Mouse (Mus musculus): Measurements from ENCODE around the gene Qser1. TPM values are rescaled to one million over a fixed set of nuclear protein-coding genes. Genes with fewer than 3 reads are reported as not detected.

Gene Qser1
- 3.2 TPM for polyA plus RNA-seq (2017; shearing (Covaris generic))

DNA sequence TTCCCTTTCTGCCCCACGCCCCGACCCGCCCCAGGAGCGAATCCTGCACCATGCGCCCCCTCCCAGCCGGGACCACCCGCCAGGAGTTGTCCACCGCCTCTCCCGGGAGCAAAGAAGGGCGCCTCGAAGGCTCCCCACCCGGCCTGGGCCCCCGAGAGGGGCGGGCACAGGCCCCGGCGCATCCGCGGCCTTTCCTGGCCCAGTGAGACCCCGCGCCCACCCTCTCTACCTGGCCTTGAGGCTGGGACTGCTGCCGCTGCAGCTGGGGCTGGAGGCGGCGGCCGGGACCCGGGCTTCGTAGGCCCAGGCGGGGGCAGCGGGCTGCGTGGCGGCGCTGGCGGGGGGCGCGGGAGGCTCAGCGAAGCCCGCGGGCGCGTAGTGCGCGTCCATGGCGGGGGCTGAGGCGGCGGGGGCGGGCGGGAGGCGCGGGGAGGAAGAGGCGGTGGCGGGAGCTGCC lies at the start of gene Qser1:
Qser1 (minus strand) TSS at position 390 of the 457 bp plus-strand sequence.

DNA sequence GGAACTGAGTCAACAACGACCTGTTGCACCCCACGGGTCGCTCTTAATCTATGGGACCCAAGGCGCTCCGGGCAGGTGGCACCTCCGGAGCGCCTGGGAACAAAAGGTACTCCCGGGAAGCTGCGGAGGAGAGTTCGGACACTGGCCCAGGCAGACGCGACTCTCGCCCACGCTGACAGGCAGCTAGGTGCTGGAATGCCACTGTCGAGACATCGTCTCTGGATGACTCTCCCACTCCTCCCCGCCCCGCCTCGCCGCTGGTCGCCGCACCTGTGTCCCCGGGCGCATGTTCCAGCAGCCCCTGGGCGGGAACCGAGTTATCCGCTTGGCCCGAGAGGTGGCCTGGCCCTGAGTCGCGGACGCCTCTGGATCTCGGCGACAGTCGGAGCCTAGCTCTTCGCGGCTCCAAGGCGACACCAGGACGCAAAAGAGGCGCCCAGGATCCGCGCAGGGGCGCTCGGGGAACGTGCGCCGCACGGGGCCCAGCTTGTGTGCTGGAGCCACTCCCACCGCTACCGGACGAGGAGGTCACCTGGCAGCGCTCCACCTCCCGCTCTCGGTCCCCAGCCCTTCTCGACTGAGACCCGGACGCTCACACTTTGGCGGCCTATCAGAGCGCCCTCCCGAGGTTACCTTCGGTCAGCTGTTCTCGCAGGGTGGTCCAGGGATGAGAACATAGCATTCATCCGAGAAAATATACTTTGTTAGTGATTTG lies 32.9 kb upstream of the Qser1 start, which contains the start of gene Prrg4:
Prrg4 (minus strand) TSS at position 601 of the 715 bp plus-strand sequence.

DNA sequence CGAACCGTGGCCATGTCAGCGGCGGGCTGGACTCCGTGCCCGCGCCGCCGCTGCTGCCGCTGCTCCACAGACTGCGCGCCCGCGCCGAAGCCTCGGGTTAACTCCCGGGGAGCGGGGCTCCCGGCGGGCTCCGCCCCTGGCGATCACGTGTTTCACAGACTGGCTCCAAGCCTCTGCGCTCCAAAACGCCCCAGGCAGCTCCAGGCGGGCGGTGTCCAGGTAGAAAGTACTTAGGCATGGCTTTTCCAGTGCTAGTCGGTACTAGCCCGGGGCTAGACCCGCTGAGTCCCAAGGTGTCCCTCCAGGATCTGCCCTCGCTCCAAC lies 73.9 kb downstream of the Qser1 start, which contains the start of gene Depdc7:
Depdc7 (minus strand) TSS at position 138 of the 324 bp plus-strand sequence.

DNA sequence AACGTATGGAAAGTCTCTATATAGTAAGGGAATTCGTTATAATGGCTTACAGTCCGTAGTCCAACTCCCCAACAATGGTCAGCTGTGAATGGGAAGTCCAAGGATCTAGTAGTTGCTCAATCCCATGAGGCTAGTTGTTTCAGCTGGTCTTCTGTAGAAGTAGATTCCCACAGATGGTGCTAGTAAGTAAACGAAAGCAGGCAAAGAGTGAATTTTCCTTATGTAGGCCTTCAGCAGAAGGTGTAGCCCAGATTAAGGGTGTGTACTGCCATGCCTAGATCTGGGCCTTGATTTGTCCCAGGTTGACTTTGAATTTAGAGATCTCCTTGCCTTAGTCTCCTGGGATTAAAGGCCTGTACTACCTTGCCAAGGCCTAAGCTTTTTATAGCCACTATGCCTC lies 100.3 kb downstream of the Qser1 start, which contains the start of gene Pin1rt1:
Pin1rt1 (minus strand) TSS at position 101 of the 400 bp plus-strand sequence.

DNA sequence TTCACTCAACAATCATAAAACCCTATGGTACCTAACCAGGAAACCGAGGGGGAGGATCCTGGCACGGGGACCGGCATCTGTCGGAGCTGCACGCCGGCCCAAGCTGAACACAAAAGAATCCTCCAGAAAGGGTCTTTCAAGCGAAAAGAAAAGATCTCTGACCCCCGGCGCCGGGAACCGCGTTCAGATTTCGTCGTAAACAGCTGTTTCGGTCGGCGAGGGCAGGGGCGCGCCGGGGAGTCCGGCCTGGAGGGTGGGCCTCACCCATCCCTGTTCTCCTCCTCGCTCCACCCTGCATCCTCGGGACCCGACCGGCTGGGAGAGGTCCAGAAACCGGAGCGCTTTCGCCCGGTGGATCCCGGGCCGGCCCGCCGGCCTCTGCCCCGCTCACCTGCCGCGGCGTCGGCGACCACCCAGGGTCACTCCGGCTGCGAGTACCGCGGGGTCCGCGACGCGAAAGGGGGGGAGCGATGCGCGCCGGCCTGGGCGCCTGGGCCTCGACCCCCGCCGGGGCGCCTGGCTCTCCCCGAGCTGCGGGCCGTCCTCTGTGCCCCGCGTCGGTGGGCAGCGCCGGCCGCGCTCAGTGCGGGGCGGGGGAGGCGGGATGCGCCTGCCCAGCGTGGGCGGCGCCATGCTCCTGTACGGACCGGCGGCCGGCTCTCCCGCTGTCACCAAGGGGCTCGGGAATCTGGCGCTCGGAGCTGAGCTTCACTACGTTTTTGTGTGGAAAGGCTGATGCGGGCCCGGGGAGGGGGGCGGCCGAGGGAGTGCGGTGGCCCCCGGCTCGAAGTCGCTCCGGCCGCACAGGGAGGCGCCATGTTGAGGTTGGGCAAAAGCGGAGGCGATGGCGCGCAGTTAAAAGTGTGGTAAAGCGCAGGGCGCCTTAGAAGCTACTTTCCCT lies 104.7 kb downstream of the Qser1 start, which contains the start of gene Tcp11l1:
Tcp11l1 (minus strand) TSS at position 585 of the 901 bp plus-strand sequence.

Other genes starting within 250 kb of the Qser1 start
- 71.3 TPM for gene Cstf3, start 226.2 kb downstream of the Qser1 start, polyA plus RNA-seq (2017; shearing (Covaris generic))
- gene Tcp11l1, start 104.6 kb downstream of the Qser1 start, polyA plus RNA-seq (2017; shearing (Covaris generic)) = 0.87 TPM
- gene Pin1rt1, start 100.4 kb downstream of the Qser1 start, polyA plus RNA-seq (2017; shearing (Covaris generic)) = not detected
- 0.10 TPM for gene Depdc7, start 73.9 kb downstream of the Qser1 start, polyA plus RNA-seq (2017; shearing (Covaris generic))
- gene Prrg4, start 33.1 kb upstream of the Qser1 start, polyA plus RNA-seq (2017; shearing (Covaris generic)) = 1.4 TPM
- gene Ccdc73, start 51.0 kb upstream of the Qser1 start, polyA plus RNA-seq (2017; shearing (Covaris generic)) = 4.1 TPM
- 292 TPM for gene Eif3m, start 200.3 kb upstream of the Qser1 start, polyA plus RNA-seq (2017; shearing (Covaris generic))